Mouse (Mus musculus): Measurements from ENCODE around the gene Ccsap.
"Not testable (repeated sequence)": the region's sequence is repeated elsewhere in the genome, so short reads cannot be mapped to it uniquely, and the experiment has no call there.

The Ccsap gene

GRCm38 (mm10) chr8:123832757-123833156 is 27.3 kb downstream of the Ccsap start:
- DNase-seq, result peak; percentile 11

DNA sequence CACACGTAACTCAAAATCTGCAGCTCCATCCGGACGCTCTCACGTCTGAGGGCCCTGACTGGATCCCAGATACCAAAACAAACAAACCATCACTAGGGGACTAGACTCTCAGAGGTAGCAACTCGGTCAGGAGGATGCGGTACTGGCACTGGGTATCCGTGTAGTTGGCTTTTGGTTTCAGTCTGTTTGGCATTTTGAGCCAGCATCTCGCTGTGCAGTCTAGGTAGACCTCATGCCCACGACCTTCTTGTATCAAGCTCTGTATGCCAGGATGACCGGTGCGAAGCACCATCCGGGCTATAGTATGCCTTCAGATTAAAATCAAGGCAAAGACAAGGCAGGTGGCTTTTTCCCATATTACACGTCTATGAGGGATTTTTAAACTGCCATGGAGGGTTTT is 32.5 kb downstream of the Ccsap start:
- no peak for DNase-seq

DNA sequence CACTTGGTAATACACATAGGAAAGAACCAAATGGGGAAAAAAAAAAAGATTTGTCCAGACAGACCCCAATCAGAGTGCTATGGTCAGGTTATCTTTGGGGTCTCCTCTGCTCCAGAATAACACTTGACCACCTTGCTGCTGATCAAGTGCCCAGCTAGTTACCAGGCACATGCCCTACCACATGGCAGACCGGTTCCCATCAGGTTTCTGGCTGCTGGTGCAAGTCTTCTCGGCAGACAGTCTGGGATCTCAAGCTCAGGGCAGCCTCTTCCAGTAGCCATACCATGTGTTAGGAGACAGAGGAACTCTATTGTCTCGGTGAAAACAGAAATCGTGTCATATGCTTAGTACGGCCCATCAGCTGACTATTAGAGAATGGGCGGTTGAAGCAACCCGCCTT is 33.3 kb downstream of the Ccsap start:
- no peak for DNase-seq

- peak; percentile 60 for DNase-seq
These were observed 34.0 kb downstream of the Ccsap start for GRCm38 (mm10) chr8:123826001-123826400.

GRCm38 (mm10) chr8:123823532-123824123 is 36.4 kb downstream of the Ccsap start:
- DNase-seq, result no peak

DNA sequence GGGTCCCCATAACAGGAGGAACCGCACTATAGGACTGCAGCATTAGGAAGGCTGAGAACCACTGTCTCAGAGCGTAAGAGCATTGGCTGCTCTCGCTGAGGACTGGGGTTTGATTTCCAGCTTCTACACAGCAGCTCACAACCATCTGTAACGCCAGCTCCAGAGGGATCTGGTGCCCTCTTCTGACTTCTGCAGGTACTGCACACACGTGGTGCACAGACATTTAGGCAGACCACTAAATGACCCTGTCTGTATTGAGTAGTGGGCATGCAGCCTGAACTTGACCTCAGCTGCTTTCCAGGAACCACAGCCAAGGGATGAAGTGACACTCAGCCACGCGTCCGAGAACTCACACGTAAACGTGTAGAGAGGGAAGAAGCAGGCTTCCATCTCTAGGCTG is 36.9 kb downstream of the Ccsap start:
- DNase-seq, result no peak

GRCm38 (mm10) chr8:123820780-123821179 is 39.2 kb downstream of the Ccsap start:
- DNase-seq, result no peak

GRCm38 (mm10) chr8:123819683-123820610 is 40.1 kb downstream of the Ccsap start:
- DNase-seq, result no peak

GRCm38 (mm10) chr8:123817747-123818146 is 42.3 kb downstream of the Ccsap start:
- DNase-seq, result no peak

DNA sequence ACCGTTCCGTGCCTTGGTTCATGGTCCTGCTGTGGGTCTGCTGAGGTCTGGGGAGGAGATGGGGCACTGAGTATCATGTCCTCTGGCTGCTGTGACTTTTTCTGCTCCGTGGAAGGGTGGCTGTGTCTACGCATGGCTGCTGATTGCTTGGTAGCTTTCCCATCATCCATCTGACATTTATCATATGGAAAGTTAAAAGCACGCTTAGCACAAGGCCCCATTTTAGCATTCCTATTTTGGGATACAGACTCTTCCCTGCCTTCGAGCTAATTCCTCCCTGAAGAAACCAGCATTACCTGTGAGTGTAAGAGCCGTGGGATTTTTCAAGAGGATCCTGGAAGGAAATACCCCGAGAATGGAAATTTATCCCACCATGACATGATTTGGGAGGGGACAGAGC is 43.1 kb downstream of the Ccsap start:
- no peak for DNase-seq

- no peak for DNase-seq
These were observed 44.7 kb downstream of the Ccsap start for GRCm38 (mm10) chr8:123815325-123815724.

DNA sequence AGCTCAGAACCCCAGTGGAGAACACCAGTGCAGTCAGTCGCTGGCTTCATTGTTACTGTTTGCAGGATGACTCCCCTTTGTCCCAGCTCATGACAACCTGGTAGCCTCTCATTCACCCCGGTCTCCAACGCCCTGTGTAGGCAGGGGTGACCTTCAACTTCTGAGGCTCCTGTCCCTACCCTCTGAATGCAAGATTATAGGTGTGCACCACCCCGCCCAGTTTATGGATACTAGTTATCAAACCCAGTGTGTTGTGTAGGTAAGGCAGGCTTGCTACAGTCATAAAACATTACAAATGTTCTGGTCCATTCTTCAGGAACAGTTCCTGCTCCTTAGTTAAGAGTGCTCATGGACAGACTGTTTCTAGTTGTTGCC is 46.1 kb downstream of the Ccsap start:
- no peak for DNase-seq

DNA sequence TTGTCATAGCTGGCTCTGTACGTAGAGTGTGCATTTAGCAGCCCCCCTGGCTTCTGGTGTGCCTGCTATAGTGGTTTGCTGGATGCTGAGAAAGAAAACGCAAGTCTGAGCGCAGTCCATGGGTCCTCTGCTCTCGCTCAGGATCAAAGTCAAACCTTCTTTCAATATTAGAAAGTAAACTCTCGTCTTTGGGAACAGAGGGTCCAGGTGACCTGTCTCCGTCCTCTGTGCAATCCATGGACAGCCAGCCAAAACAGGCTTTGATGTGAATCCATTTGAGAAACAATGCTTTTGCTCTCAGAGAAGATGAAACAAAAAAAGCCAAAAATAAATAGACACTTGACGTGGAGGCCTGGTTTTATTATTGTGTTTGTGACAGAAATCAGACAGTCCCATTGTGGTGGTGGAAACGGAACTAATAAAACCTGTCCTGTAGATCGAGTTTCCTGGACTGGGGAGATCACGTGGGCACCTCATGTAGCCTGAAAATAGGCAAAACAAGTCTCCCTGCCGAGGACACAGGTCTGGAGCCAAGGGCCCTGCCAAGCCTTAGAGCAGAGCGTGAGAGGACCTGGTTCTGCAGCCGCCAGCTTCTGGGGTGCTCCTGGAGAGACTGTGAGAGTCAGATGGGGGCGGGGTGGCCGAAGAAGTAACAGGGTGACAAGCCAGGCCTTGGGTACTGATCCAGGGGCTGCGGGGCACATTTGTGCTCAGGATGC is 46.7 kb downstream of the Ccsap start:
- no peak for DNase-seq

GRCm38 (mm10) chr8:123812227-123812626 is 47.8 kb downstream of the Ccsap start:
- no peak for DNase-seq

DNA sequence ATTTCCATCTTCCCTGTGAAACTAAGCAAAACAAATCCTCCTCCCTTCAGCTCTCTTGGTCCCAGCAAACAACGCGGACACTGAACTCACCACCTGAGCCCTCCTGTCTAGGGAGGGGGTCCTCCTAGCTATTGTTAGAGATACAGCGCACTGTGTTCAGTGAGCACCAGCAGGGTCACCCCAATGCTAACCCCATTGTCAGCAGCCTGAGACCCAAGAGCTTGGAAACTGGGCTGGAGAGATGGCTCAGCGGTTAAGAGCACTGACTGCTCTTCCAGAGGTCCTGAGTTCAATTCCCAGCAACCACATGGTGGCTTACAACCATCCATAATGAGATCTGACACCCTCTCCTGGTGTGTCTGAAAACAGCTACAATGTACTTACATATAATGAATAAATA is 50.7 kb downstream of the Ccsap start:
- DNase-seq, result not testable (repeated sequence)

DNA sequence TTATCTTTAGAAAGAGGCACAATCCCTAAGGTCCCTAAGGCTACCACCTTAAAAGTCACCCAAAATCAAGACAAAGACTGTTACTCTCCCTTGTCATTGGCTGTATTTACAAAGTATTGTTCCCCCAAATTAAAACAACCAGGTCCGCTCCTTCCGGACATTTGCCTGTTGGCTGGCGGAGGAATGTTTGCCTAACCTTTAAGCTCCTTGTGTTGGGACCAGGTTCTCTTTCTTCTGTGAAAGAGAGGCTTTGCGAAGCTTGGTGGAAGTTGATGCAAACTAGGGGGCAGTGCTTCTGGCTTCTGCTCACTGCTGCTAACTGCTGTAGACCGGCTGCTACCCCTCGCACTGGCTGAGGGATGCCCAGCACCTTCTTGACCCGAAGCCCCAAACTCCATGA is 51.3 kb downstream of the Ccsap start:
- no peak for DNase-seq

DNA sequence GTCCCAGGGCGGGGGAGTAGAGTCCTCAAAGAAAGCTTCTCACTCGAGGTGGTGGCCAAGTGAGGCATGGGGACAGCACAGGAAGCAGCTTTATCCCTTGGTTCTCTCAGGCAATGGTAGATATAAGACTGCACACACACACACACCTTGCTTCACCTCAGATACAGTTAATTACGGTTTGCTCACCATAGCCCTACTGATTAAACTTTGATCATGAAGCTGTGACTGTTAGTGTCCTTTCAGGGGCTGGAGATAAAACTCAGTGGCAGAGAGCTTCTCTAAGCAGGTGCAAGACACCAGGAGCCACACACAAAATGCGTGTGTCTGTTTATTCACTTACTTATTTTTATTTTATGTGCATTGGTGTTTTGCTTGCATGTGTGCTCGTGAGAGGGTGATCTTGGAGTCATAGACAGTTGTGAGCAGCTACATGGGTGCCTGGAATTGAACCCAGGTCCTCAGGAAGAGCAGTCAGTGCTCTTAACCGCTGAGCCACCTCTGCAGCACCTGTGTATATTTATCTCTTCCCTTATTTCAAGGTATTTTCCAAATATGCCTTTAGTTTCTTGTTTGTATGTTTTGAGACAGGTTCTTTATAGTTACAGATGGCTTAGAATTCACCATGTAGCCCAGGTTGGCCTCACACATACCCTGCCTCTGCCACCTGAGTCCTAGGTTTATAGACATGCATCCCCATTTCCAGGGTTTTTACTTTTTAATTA is 52.0 kb downstream of the Ccsap start:
- DNase-seq, result no peak

DNA sequence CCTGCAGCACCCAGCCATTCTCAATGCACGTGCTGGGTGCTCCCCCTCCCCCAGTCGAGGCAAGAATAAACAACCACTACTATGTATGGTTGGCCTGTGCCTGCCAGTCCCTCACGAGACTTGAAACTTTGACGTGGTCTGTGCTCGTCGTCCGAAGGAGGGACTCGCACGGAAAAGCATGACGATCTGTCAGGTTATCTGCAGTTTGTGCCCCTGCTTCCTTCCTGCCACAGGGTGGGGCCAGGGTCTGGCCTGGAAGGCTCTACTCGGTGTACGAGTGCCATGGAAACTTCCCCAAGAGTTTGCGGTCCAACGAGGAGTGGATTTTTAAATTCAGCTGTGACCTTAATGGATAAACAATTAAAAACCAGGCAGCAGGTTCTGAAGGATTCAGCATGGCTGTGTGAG is 53.0 kb downstream of the Ccsap start:
- peak; percentile 60 for DNase-seq

DNA sequence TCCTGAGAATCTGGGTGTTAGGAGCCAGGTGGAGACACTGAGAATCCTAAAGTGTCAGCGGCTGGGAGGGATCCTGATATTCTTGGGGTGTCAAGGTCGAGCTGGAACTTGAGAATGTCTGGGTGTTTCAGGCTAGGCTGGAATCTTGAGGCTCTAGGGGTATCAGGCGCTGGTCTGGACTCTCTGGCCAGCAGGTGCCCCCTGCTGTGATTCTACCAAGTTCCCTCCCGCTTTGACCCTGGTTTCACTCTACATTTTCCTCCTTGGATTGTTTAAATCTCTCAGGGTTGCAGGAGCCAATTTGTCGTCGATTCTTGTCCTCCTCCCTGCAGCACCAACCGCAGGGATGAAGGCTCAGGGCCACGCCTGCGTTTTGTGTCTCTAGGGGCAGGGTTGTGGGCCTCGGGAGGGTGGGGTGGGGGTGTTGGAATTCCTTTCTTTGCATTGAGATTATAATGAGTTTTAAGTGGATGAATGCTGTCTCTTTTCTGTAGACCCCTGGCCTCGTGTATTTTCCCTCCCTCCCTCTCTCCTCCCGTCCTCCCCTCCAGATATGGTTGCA is 53.6 kb downstream of the Ccsap start:
- peak; percentile 51 for DNase-seq

- peak; percentile 94 for DNase-seq
These were observed 54.2 kb downstream of the Ccsap start, which contains the start of gene Rab4a for GRCm38 (mm10) chr8:123805718-123806373. Rab4a (plus strand) TSS chr8:123805985.

- DNase-seq, result no peak
These were observed 54.7 kb downstream of the Ccsap start for GRCm38 (mm10) chr8:123805209-123805717.

DNA sequence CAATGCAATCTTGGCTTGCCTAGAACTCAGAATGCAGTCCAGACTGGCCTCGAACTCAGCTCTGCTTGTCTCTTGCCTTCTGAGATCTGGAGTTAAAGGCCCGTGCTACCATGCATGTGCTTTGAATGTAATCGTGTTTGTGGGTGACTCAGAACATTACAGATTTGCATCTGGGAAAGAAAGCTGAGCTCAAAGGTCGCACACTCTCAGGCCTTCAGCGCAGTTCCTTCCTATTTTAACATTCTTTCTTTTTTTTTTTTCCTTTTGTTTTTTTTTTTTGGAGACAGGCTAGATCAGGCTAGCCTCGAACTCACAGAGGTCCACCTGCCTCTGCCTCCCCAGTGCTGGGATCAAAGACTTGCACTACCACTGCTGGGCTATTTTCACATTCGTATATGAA is 55.4 kb downstream of the Ccsap start:
- DNase-seq, result no peak
